Mouse (Mus musculus) kidney, adult 2 months (tissue): ENCODE data around the gene Gm38100. TPM values are rescaled to one million over a fixed set of nuclear protein-coding genes. Genes with fewer than 3 reads are reported as not detected.

ENCODE experiments used
- DNase-seq: peaks from one replicate; pipeline ENCODE4 v3.0.0; 2021
- H3K27ac ChIP-seq: fragments of 200-500 bp; 2 replicates; pipeline ENCODE4 v1.5.1; 2012; ENCODE audit warnings: low read depth, low read length, control low read depth, inconsistent platforms; ENCODE audit not compliant: insufficient read depth
- H3K27me3 ChIP-seq: fragments of 200-500 bp; replicated peaks from 2 replicates; pipeline ENCODE4 v1.6.1; 2012; ENCODE audit warnings: mild to moderate bottlenecking, moderate library complexity, low read length, inconsistent platforms; ENCODE audit not compliant: control insufficient read depth, insufficient read depth
- H3K36me3 ChIP-seq: fragments of 200-500 bp; 2 replicates; pipeline ENCODE4 v1.6.1; 2012; ENCODE audit warnings: mild to moderate bottlenecking, moderate library complexity, low read length, inconsistent platforms; ENCODE audit not compliant: control insufficient read depth, insufficient read depth
- H3K4me1 ChIP-seq: fragments of 200-500 bp; 2 replicates; pipeline ENCODE4 v1.6.1; 2011; ENCODE audit warnings: low read length; ENCODE audit not compliant: control insufficient read depth, insufficient read depth
- H3K4me3 ChIP-seq: fragments of 200-500 bp; 2 replicates; pipeline ENCODE4 v1.5.1; 2011; ENCODE audit warnings: mild to moderate bottlenecking, low read depth, low read length, control low read depth; ENCODE audit not compliant: insufficient read depth
- CTCF ChIP-seq: fragments of 200-500 bp; conservative IDR thresholded peaks from 2 replicates; pipeline ENCODE4 v1.5.1; 2011; ENCODE audit warnings: low read depth, mild to moderate bottlenecking, control low read depth, low read length, moderate library complexity, mixed read lengths; ENCODE audit not compliant: insufficient read depth, insufficient read length
- POLR2A ChIP-seq: fragments of 200-500 bp; IDR thresholded peaks from one replicate; pipeline ENCODE4 v1.6.1; 2011; ENCODE audit warnings: low read depth, low read length, control low read depth
- WGBS: fragments of 180-500 bp; shearing (Covaris S2); methylation state at CpG from one replicate; pipeline ENCODE4 v1.1.7; 2018; 5-methylcytosine and 5-hydroxymethylcytosine counted together
- polyA plus RNA-seq: library from polyadenylated mRNA; depleted of rRNA; stranded (reverse); fragments of >200 nt; gene quantifications from 2 replicates; pipeline ENCODE4 v1.2.3, GENCODE M21; 2012

Gm38100 gene
- polyA plus RNA-seq, 1 experiment: not detected

DNA sequence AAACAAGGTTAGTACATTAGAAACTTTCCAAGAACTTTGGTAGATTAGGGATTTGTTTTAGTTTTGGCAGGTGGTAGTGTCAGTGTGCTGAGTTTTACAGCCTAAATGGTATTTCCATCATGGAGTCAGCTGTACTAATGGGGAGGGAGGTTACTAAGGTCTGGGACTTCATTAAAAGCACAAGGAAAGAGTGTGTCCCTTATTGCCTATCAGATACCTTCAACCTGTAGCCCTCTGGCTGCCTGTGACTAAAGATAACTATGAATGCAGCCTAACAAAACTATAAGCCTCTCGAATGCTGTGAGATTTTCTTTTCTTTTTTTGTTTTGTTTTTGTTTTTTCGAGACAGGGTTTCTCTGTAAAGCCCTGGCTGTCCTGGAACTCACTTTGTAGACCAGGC, 8.9 kb upstream of the Gm38100 start:
- Histone ChIP-seq H3K4me1 (no peaks in the 10 kb centered on the region), H3K27ac (no peak overlapping the region), H3K36me3 (no peaks in the 10 kb centered on the region), H3K27me3 (no peaks in the 10 kb centered on the region), H3K4me3 (no peak overlapping the region)
- WGBS: 91% methylated on average over 2 of the region's 2 CpGs
- TF ChIP-seq POLR2A: no peak
- TF ChIP-seq CTCF: no peak
- no peak for DNase-seq

GRCm38 (mm10) chr1:175912038-175912437, 8.1 kb upstream of the Gm38100 start:
- no peaks in the 10 kb centered on the region for H3K27me3 ChIP-seq
- H3K4me3 ChIP-seq: no peak overlapping the region
- no peak overlapping the region for H3K27ac ChIP-seq
- no peak for DNase-seq
- WGBS: 90% methylated on average over 3 of the region's 3 CpGs
- no peaks in the 10 kb centered on the region for H3K36me3 ChIP-seq
- H3K4me1 ChIP-seq: no peaks in the 10 kb centered on the region
- TF ChIP-seq CTCF (no peak), POLR2A (no peak)

- peak; percentile 2 for DNase-seq
- WGBS: 56% methylated on average over 5 of the region's 5 CpGs
- no peaks in the 10 kb centered on the region for H3K4me1 ChIP-seq
- no peak overlapping the region for H3K4me3 ChIP-seq
- no peak for TF ChIP-seq POLR2A
- no peak for TF ChIP-seq CTCF
- H3K27me3 ChIP-seq: no peaks in the 10 kb centered on the region
- no peaks in the 10 kb centered on the region for H3K36me3 ChIP-seq
- H3K27ac ChIP-seq: no peak overlapping the region
Measured at GRCm38 (mm10) chr1:175913728-175914303, 6.3 kb upstream of the Gm38100 start.

- Histone ChIP-seq H3K27ac (no peak overlapping the region), H3K4me3 (no peak overlapping the region), H3K27me3 (no peaks in the 10 kb centered on the region), H3K4me1 (no peaks in the 10 kb centered on the region), H3K36me3 (no peaks in the 10 kb centered on the region)
- no peak for TF ChIP-seq CTCF
- TF ChIP-seq POLR2A: no peak
- DNase-seq: no peak
- WGBS: 82% methylated on average over 8 of the region's 8 CpGs
Measured at GRCm38 (mm10) chr1:175921091-175921490, 962 bp downstream of the Gm38100 start.

- 50% methylated on average over 7 of the region's 7 CpGs for WGBS
- TF ChIP-seq POLR2A (no peak), CTCF (peak; percentile 81)
- Histone ChIP-seq H3K4me3 (no peak overlapping the region), H3K27ac (no peak overlapping the region), H3K4me1 (no peaks in the 10 kb centered on the region), H3K36me3 (no peaks in the 10 kb centered on the region), H3K27me3 (no peaks in the 10 kb centered on the region)
- peak; percentile 65 for DNase-seq
Measured at GRCm38 (mm10) chr1:175923848-175924787, 4.0 kb downstream of the Gm38100 start.

DNA sequence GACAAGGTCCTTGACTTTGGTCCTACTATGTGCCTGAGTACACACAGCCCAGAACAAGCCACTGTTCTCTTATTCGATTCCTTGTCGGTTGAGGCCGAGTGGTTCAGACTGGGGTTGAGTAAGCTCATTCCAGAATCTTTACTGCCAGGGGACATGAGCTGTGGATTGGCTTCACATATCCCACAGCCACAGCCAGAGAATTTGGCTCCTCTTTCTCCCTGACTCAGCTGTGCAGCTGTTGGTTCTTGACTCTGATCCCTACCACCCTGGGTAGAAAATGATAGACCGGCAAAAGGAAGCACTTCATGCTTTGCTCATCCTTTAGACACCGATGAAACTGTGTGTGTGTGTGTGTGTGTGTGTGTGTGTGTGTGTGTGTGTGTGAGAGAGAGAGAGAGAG, 11.3 kb downstream of the Gm38100 start:
- Histone ChIP-seq H3K4me3 (no peak overlapping the region), H3K27me3 (no peaks in the 10 kb centered on the region), H3K36me3 (no peaks in the 10 kb centered on the region), H3K4me1 (0 out of 2 replicates have a peak, but pooled peaks cover 2% of the 10 kb centered on the region), H3K27ac (no peak overlapping the region)
- TF ChIP-seq CTCF (no peak), POLR2A (no peak)
- DNase-seq: no peak
- 86% methylated on average over 5 of the region's 5 CpGs for WGBS

DNA sequence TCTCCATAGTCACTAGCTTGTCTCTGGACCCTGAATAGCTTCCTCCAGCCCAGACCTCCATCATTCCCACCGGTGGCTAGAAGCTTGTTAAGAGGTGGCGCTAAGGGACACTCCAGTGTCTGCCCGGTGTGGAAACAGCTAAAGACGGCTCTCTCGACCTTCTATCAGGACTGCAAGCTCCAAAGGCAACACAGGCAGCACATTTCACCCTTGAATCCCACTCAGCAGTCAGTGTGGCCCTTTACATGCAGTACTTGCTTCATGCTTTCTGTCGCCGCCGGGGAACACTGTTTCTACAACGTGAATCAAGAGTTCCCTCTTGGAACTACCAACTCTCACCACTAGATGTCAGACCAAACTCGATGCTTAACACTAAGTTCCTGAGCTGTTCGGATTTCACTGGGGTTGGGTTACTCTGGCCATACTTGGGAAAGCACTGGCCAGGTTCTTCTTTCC, 16.2 kb downstream of the Gm38100 start:
- 0 out of 2 replicates have a peak, but pooled peaks cover 2% of the 10 kb centered on the region for H3K4me1 ChIP-seq
- H3K27ac ChIP-seq: no peak overlapping the region
- H3K36me3 ChIP-seq: no peaks in the 10 kb centered on the region
- TF ChIP-seq POLR2A (no peak), CTCF (peak; percentile 59)
- no peaks in the 10 kb centered on the region for H3K27me3 ChIP-seq
- no peak overlapping the region for H3K4me3 ChIP-seq
- DNase-seq: peak; percentile 64
- 11% methylated on average over 11 of the region's 11 CpGs for WGBS
